Mouse (Mus musculus): ENCODE results near the gene Nodal.

- no peak for TF ChIP-seq CTCF (IDR thresholded peaks at IDR 0.05; ENCODE audit: borderline replicate concordance, insufficient read depth, low read length)
- TF ChIP-seq POLR2A (IDR thresholded peaks at IDR 0.05; ENCODE audit: low read depth, low read length) = no peak
Observed at GRCm38 (mm10) chr10:61378698-61379097, 39.1 kb upstream of the Nodal start.

Measured in embryonic fibroblast, embryonic 13.5 days (primary cell).